Mouse (Mus musculus): ENCODE results near the gene Crat. TPM values are rescaled to one million over a fixed set of nuclear protein-coding genes. Genes with fewer than 3 reads are reported as not detected.

The Crat gene
- polyA plus RNA-seq, 1 experiment from 2014 or later, result 28.0 TPM

DNA sequence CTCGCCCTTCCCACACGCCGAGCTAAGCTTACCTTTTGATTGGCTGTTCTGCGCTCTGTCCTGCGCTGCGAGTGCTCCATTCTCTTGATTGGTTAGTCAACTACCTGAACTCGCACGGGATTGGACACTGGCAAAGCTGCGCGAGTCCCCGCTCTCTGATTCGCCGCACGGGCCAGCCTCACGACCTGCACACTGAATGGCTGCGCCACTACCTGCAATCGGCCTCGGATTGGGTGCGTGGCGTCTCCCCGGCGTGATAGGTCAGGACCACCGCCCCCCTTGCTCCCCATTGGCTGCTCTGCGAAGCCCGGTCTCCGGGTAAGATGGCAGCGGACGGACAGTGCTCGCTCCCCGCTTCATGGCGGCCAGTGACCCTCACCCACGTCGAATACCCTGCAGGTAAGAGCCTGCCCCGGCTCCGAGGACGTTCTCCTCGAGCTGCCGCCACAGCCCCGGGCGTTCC lies 23.5 kb downstream of the Crat start, which contains the start of gene Dolpp1:
TSS of gene Dolpp1 (plus strand) at position 141 of the 463 bp plus-strand sequence.
- Histone ChIP-seq H3K4me3 (ENCODE audit: low read depth, low read length) (peak within 1 kb of the TSS; percentile 83), H3K4me2 (peak within 1 kb of the TSS; percentile 87), H3K4me1 (ENCODE audit: insufficient read depth) (peaks cover 6% of the 10 kb centered on the region), H3K9ac (peak within 1 kb of the TSS; percentile 67), H3K36me3 (ENCODE audit: insufficient read depth) (peaks cover 16% of the 10 kb centered on the region), H3K27ac (ENCODE audit: low read depth) (peak within 1 kb of the TSS; percentile 86), H3K9me3 (ENCODE audit: low read depth, low read length) (no peaks in the 10 kb centered on the region), H3K27me3 (ENCODE audit: insufficient read depth, low read length) (no peaks in the 10 kb centered on the region)
- under 1% methylated on average over 40 of the region's 40 CpGs for WGBS
- no peak for TF ChIP-seq CTCF (IDR thresholded peaks at IDR 0.05; ENCODE audit: low read depth)
- ATAC-seq (ENCODE audit: insufficient read depth) (peak; percentile 98), DNase-seq (peak; percentile 98)

DNA sequence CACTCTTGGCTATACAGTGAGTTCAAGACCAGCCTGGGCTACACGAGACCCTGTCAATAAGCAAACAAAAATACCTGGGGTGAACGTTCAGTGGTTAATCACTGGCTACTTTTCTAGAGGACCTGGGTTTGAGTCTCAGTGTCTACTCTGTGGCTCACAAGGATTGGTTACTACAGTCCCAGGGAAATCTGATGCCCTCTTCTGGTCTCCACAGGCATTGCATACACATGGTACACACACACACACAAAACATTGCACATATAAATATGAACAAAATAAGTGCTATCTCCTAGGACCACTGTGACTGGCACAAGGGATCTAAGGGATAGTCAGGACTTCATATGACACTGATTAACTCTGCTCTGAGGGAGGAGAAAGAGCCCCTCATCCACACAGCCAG lies 26.6 kb downstream of the Crat start:
- ATAC-seq (ENCODE audit: insufficient read depth) (no peak), DNase-seq (no peak)
- Histone ChIP-seq H3K4me3 (ENCODE audit: low read depth, low read length) (no peak overlapping the region), H3K9ac (no peak overlapping the region), H3K27ac (ENCODE audit: low read depth) (no peak overlapping the region), H3K36me3 (ENCODE audit: insufficient read depth) (peaks cover 9% of the 10 kb centered on the region; the same call in 1 of the 2 replicates), H3K27me3 (ENCODE audit: insufficient read depth, low read length) (no peaks in the 10 kb centered on the region), H3K9me3 (ENCODE audit: low read depth, low read length) (no peaks in the 10 kb centered on the region), H3K4me1 (ENCODE audit: insufficient read depth) (peaks cover 6% of the 10 kb centered on the region), H3K4me2 (no peak overlapping the region)
- peak; percentile 23; the same call in 1 of the 2 replicates for TF ChIP-seq CTCF (IDR thresholded peaks at IDR 0.05; ENCODE audit: low read depth)
- 84% methylated on average over 2 of the region's 2 CpGs for WGBS

DNA sequence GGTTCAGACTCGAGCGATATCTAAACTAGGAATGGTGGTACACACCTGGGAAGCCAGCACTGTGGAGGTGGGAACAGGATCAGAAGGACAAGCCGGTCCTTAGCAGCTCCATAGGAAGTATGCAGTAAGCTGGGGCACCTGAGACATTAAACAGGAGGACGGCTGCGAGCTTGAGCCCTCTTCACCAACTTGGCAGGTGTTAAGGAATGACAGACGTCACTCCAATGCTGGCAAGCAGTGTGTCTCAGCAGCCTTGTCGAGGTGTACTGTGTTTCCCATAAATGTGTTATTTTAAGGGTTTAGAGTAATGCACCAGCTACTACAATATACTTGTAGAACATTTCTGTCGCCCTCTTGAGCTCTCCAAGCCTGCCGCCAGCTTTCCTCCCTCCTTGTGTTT lies 28.7 kb downstream of the Crat start:
- Histone ChIP-seq H3K27ac (ENCODE audit: low read depth) (no peak overlapping the region), H3K4me2 (no peak overlapping the region), H3K4me3 (ENCODE audit: low read depth, low read length) (no peak overlapping the region), H3K9ac (no peak overlapping the region), H3K36me3 (ENCODE audit: insufficient read depth) (peaks cover 28% of the 10 kb centered on the region), H3K27me3 (ENCODE audit: insufficient read depth, low read length) (no peaks in the 10 kb centered on the region), H3K4me1 (ENCODE audit: insufficient read depth) (no peaks in the 10 kb centered on the region), H3K9me3 (ENCODE audit: low read depth, low read length) (no peaks in the 10 kb centered on the region)
- WGBS, result 84% methylated on average over 9 of the region's 9 CpGs
- ATAC-seq (ENCODE audit: insufficient read depth), result no peak
- no peak for TF ChIP-seq CTCF (IDR thresholded peaks at IDR 0.05; ENCODE audit: low read depth)
- no peak for DNase-seq

DNA sequence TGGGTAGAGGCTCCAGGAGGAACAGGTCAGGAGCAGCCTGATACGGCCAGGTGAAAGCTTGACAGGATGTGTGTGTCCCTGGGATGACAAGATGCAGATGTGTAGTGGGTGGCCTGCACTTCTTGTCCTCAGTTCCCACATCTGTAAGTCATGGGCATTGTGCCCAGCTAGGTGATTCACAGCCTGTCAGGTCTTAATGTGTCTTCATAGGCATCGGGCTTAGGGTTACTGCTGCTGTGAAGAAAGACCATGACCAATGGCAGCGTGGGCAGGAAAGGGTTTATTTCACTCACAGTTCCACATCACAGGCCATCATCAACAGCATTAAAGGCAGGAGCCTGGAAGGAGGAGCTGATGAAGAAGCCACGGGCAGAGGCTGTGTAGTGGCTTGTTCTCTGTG lies 30.0 kb downstream of the Crat start:
- DNase-seq, result no peak
- 84% methylated on average over 4 of the region's 4 CpGs for WGBS
- Histone ChIP-seq H3K4me1 (ENCODE audit: insufficient read depth) (no peaks in the 10 kb centered on the region), H3K9ac (no peak overlapping the region), H3K4me2 (no peak overlapping the region), H3K36me3 (ENCODE audit: insufficient read depth) (peaks cover 40% of the 10 kb centered on the region), H3K27ac (ENCODE audit: low read depth) (no peak overlapping the region), H3K9me3 (ENCODE audit: low read depth, low read length) (no peaks in the 10 kb centered on the region), H3K4me3 (ENCODE audit: low read depth, low read length) (no peak overlapping the region), H3K27me3 (ENCODE audit: insufficient read depth, low read length) (no peaks in the 10 kb centered on the region)
- no peak for TF ChIP-seq CTCF (IDR thresholded peaks at IDR 0.05; ENCODE audit: low read depth)
- no peak for ATAC-seq (ENCODE audit: insufficient read depth)

DNA sequence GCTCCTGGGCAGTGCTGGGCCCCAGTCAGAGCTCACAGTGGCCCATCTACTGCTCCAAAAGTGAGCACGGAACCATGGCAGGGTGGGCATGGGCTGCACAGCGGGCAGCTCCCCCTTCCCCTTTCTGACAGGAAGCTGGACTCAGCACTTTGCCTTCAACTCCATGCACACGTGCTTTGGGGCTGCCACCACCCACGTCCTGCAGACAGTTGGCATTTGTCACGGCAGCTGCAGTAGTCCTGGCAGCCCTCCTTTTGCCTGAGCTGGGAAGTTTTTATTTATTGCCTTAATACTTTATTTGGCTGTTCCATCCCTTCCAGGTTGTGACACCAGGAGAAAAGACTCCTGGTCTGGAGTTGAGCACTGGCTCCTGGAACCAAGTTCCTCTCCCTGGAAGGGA lies 30.8 kb downstream of the Crat start:
- Histone ChIP-seq H3K9me3 (ENCODE audit: low read depth, low read length) (no peaks in the 10 kb centered on the region), H3K4me2 (no peak overlapping the region), H3K4me3 (ENCODE audit: low read depth, low read length) (no peak overlapping the region), H3K27ac (ENCODE audit: low read depth) (no peak overlapping the region), H3K27me3 (ENCODE audit: insufficient read depth, low read length) (no peaks in the 10 kb centered on the region), H3K9ac (no peak overlapping the region), H3K36me3 (ENCODE audit: insufficient read depth) (peaks cover 47% of the 10 kb centered on the region), H3K4me1 (ENCODE audit: insufficient read depth) (no peaks in the 10 kb centered on the region)
- TF ChIP-seq CTCF (IDR thresholded peaks at IDR 0.05; ENCODE audit: low read depth), result no peak
- DNase-seq (no peak), ATAC-seq (ENCODE audit: insufficient read depth) (no peak)
- 70% methylated on average over 5 of the region's 5 CpGs for WGBS

DNA sequence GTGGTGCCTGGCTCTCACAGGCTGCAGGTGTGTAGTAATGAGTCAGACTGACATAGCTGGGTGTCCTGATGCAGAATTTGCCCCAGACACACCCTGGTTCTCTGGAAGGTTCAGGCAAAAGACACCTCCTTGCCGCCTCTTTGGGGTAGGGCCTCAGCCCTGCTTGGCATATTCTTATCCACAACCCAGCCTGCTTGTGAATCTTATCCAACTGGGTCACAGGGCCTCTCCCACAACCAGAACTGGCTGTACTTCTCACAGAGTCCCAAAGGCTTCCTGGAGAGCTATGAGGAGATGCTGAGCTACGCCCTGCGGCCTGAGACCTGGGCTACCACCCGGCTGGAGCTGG lies 34.3 kb downstream of the Crat start:
- Histone ChIP-seq H3K4me1 (ENCODE audit: insufficient read depth) (no peaks in the 10 kb centered on the region), H3K27me3 (ENCODE audit: insufficient read depth, low read length) (no peaks in the 10 kb centered on the region), H3K9me3 (ENCODE audit: low read depth, low read length) (no peaks in the 10 kb centered on the region), H3K4me3 (ENCODE audit: low read depth, low read length) (no peak overlapping the region), H3K36me3 (ENCODE audit: insufficient read depth) (peaks cover 77% of the 10 kb centered on the region), H3K9ac (no peak overlapping the region), H3K4me2 (no peak overlapping the region), H3K27ac (ENCODE audit: low read depth) (no peak overlapping the region)
- no peak for DNase-seq
- no peak for ATAC-seq (ENCODE audit: insufficient read depth)
- 91% methylated on average over 4 of the region's 4 CpGs for WGBS
- no peak for TF ChIP-seq CTCF (IDR thresholded peaks at IDR 0.05; ENCODE audit: low read depth)

DNA sequence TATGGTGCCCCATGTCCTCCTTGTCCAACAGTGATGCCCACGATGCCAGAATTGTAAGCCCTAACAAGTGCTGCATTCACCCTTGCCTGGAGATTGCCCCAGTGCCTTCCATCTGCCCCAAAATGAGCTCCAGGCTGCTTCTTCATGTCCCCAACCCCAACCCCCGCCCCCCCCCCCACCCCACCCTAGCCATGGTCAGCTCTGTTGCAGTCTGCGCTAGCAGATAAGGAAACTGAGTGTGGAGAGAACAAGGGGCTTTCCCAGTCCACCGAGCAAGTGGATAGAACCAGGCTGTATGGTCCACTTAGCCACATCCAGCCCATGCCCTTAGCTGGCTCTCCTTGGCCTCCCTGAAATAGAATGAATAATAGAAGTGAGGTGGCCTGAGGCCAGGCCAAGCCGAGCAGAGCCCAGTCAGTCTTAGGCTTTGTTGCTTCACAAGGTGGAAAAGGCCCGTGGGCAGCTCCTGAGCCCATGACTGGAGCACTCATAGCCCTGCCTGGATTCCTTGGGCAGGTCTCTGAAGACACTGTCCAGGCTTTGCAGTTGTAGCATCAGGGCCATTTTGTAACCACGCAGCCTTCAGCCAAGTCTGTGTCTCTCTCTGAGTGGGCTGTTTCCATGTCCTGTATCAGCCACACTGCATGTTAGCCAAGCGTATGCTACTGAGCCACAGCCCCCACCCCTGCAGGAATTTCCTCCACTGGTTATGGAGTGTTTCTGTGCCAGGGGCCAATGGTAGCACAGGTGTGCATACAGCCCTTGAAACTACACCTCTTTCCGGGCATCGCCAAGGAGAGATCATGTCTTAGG lies 34.8 kb downstream of the Crat start:
- H3K4me2 ChIP-seq, result no peak overlapping the region
- no peaks in the 10 kb centered on the region for H3K4me1 ChIP-seq (ENCODE audit: insufficient read depth)
- DNase-seq (no peak), ATAC-seq (ENCODE audit: insufficient read depth) (no peak)
- peaks cover 81% of the 10 kb centered on the region for H3K36me3 ChIP-seq (ENCODE audit: insufficient read depth)
- H3K9me3 ChIP-seq (ENCODE audit: low read depth, low read length), result no peaks in the 10 kb centered on the region
- WGBS, result 86% methylated on average over 10 of the region's 10 CpGs
- no peak for TF ChIP-seq CTCF (IDR thresholded peaks at IDR 0.05; ENCODE audit: low read depth)
- no peaks in the 10 kb centered on the region for H3K27me3 ChIP-seq (ENCODE audit: insufficient read depth, low read length)
- H3K4me3 ChIP-seq (ENCODE audit: low read depth, low read length), result no peak overlapping the region
- no peak overlapping the region for H3K9ac ChIP-seq
- H3K27ac ChIP-seq (ENCODE audit: low read depth), result no peak overlapping the region

Measured in lung, embryonic 14.5 days (tissue).